Mouse (Mus musculus) urinary bladder, adult 2 months (tissue): Measurements from ENCODE around the gene Gmnn. TPM values are rescaled to one million over a fixed set of nuclear protein-coding genes. Genes with fewer than 3 reads are reported as not detected.
"Not testable (repeated sequence)": the region's sequence is repeated elsewhere in the genome, so short reads cannot be mapped to it uniquely, and the experiment has no call there.

ENCODE experiments used
- DNase-seq: peaks from one replicate; pipeline ENCODE4 v3.0.0; 2022; ENCODE audit warnings: low spot score
- polyA plus RNA-seq: library from polyadenylated mRNA; depleted of rRNA; stranded (reverse); fragments of >200 nt; gene quantifications from 2 replicates; pipeline ENCODE4 v1.2.3, GENCODE M21; 2012; rRNA removed

The Gmnn gene
- polyA plus RNA-seq, result 7.9 and 9.8 TPM in 2 replicates

- DNase-seq, result peak; percentile 78
Measured at GRCm38 (mm10) chr13:24761403-24762227, at the start of gene Gmnn. TSS of gene Gmnn (minus strand) at chr13:24761923.

GRCm38 (mm10) chr13:24806079-24806478, 44.4 kb upstream of the Gmnn start:
- no peak for DNase-seq

GRCm38 (mm10) chr13:24803196-24803595, 41.5 kb upstream of the Gmnn start:
- no peak for DNase-seq

- DNase-seq, result no peak
Measured at GRCm38 (mm10) chr13:24802131-24802691, 40.5 kb upstream of the Gmnn start.

DNA sequence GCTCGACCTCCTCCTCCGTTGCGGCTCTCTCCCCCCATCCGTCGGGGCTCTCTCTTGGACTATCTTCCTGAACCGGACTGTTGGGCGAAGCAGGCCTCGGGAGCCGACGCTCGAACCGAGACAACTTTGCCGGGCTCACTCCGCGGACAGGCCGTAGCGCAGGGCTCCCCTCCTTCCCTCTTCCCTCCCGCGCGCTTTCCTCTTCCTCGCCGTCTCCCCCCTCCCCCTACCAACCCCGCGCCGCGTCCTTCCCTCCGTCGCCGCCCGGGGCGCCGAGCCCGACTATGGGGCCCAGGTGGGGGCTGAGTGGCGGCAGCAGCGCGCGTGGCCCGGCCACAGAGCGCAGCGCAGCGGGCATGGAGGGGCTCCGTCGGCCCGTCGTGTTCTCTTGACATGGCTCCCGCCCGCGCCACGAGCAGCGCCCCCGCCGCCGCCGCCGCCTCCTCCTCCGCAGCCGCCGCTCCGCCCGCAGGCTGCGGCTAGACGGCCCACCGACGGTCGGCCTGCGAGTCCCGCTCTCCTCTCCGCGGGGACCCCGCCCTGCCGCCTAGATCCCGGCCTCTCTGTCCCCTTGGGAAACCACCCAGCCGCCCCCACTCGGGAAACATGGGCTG, 39.7 kb upstream of the Gmnn start, which contains the start of gene BC005537:
Gene BC005537, plus strand, starts transcription at position 350 of the 614 bp plus-strand sequence.
- peak; percentile 65 for DNase-seq

DNA sequence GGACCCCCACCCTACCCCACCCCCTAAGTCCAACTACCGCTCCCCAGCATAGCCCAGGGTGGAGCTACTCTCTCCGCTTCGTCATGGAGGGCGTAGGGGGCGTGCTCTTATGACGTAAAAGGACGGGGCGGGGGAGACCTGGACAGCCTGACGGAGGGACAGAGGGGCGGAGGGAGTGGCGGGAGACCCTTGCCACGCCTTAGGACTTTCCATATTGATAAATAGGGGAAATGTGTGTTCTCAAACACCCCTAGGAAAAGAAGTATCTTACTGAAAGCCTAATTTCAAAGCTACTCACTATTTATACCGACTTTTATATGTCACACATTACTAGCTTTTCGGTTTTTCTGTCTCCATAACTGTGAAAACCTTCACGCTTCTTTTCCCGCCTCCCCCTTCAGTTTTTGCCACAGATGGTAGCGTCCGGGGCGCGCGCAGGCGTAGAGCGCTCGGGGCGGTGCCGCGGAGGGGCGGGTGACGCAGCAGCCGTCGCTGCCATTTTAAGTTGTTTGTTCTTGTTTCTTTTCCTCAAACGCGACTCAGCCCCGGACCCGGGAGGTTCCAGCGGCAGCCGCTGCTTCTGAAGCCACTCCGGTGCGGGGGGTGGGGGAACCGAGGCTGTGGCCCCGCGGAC, 39.1 kb upstream of the Gmnn start:
- peak; percentile 97 for DNase-seq

GRCm38 (mm10) chr13:24799925-24800673, 38.4 kb upstream of the Gmnn start:
- DNase-seq, result peak; percentile 44

DNA sequence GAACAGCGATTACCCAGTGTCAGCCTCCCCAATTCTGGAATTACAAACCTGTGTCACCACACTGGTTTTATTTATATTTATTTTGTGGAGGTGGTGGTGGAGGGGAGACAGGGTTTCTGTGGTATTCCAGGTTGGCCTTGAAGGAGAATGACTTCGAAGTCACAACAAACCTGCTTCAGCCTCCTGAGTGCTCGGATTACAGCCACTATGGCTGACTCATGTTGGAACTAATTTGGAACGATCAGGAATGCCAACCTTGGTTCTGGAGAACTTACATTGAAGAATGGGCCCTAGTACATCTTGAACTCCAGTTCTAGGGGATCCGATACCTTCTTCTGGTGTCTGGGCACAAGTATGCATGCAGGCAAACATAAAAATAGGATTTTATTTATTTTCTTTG, 37.7 kb upstream of the Gmnn start:
- DNase-seq, result no peak

DNA sequence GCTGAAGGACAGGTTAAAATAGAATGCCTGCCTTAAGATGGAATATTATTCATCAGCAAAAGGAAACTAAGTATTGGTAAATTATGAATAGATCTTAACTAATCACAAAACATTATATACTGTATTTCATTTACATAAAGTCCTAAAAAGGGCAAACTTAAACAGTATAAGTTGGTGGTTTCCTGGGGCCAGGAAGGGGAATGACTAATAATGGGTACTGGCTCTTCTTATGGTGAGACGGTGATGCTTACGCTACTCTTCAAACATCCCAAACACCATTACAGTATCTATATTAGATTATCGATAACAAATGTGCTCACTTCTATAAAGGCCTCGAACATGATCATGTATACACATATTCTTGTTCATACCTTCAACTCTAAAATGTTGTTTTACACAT, 37.0 kb upstream of the Gmnn start:
- DNase-seq, result no peak

GRCm38 (mm10) chr13:24792411-24793045, 30.8 kb upstream of the Gmnn start:
- no peak for DNase-seq

DNA sequence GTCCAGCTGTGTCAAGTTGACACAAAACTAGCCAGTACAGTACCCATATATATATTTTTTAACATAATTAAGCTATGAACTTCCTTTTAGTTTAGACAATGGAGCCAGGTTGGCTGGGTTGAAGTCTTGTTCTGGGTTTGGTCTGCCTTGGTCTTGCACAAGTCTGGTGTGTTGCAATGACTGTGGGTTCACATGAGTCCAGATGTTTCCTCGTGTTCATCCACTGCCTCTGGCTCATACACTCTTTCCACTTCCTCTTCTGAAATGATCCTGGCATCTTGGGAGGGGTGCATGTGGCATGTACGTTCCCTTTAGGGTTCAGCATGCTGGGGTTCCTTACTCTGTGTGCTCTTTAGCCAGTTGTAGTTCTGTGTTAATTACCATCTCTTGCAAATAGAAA, 29.6 kb upstream of the Gmnn start:
- DNase-seq, result no peak

GRCm38 (mm10) chr13:24787477-24787876, 25.8 kb upstream of the Gmnn start:
- no peak for DNase-seq

GRCm38 (mm10) chr13:24786014-24786490, 24.3 kb upstream of the Gmnn start:
- no peak for DNase-seq

- DNase-seq, result no peak
Measured at GRCm38 (mm10) chr13:24781916-24782315, 20.2 kb upstream of the Gmnn start.

GRCm38 (mm10) chr13:24778706-24779380, 17.1 kb upstream of the Gmnn start:
- DNase-seq, result no peak

GRCm38 (mm10) chr13:24778026-24778425, 16.3 kb upstream of the Gmnn start:
- DNase-seq, result no peak

- no peak for DNase-seq
Measured at GRCm38 (mm10) chr13:24776146-24776844, 14.6 kb upstream of the Gmnn start.

DNA sequence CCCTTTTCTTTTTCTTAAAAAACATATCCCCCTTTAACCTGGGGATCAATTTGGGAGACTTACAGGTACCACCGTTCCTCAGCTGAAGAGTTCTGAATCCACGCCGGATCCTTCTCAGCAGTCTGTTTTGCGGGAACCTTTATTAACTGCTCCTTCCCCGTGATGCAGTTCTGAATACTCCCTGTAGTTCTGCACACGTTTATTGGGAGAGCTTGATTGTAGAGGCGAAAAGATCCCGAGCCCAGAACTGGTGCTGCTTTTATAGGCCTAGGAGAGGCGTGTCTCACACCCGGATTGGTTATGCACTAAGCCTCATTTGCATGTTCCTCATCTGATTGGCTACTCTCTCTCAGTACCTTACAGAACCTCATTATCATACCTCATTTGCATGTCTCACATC, 9.8 kb upstream of the Gmnn start:
- not testable (repeated sequence) for DNase-seq

- not testable (repeated sequence) for DNase-seq
Measured at GRCm38 (mm10) chr13:24767809-24768208, 6.1 kb upstream of the Gmnn start.

- no peak for DNase-seq
Measured at GRCm38 (mm10) chr13:24762254-24762653, 531 bp upstream of the Gmnn start.
